In genomic region chr3:104007479-104007878, GRCm38 (mm10) we compare ENCODE assay signal across 7 mouse cellular contexts. TPM values are rescaled to one million over a fixed set of nuclear protein-coding genes. Genes with fewer than 3 reads are reported as not detected.
A peak's percentile ranks its signal among the peaks of the same experiment; 100 is the strongest.
DNase-seq lines count a peak whose midpoint lies in the region.

No protein-coding gene starts in this region.

- DNase-seq in left cerebral cortex, postnatal 4 days = peak; percentile 61
- DNase-seq in left cerebral cortex, adult 11 months (ENCODE audit: low spot score) = no peak
- DNase-seq in brain, adult 2 months (ENCODE audit: low read depth, low spot score) = peak; percentile 58
- peak; percentile 52 to 54 for DNase-seq in cerebellum, postnatal 36 days
- peak; percentile 32 to 46 for DNase-seq in layer of hippocampus, postnatal 10 days (ENCODE audit: low spot score in 2 of 2)
- DNase-seq in embryo, embryonic 10 days (ENCODE audit: low spot score) = no peak
- no peak for DNase-seq in spleen, postnatal 4 days (ENCODE audit: low spot score in 2 of 2)

- intact Hi-C loops in left cerebral cortex, postnatal 4 days (cut with DNase I) = no loop called here

RNA-seq across cellular contexts. Expression of gene Phtf1, which starts 39.6 kb away (rescaled TPM):
- total RNA-seq in left cerebral cortex, postnatal 4 days (2021) = 10 to 100 TPM; 30.6 to 35.2 TPM
- total RNA-seq in layer of hippocampus, postnatal 10 days (2021) = 10 to 100 TPM; 36.4 to 39.6 TPM

Comparison
In these comparisons a context has a peak if more than half of its experiments do, and no peak if none do; other contexts are left out.
1. DNase-seq: peak in left cerebral cortex, postnatal 4 days (single experiment), brain, adult 2 months (single experiment), cerebellum, postnatal 36 days (2 of 2) and layer of hippocampus, postnatal 10 days (2 of 2); none in left cerebral cortex, adult 11 months (single experiment), embryo, embryonic 10 days (single experiment) and spleen, postnatal 4 days (0 of 2).